Mouse (Mus musculus) stomach, postnatal 0 days (tissue): ENCODE data around the gene C9.

Source experiments
- CTCF ChIP-seq: IDR thresholded peaks from 2 replicates; pipeline ENCODE4 v1.5.1; 2016; ENCODE audit warnings: antibody characterized with exemption, low read depth, mild to moderate bottlenecking, moderate library complexity
- EP300 ChIP-seq: optimal IDR thresholded peaks from 2 replicates; pipeline ENCODE3; 2016; ENCODE audit warnings: antibody characterized with exemption

- TF ChIP-seq CTCF (no peak), EP300 (no peak)
These were observed 38.4 kb upstream of the C9 start for GRCm38 (mm10) chr15:6406771-6407170.
